Mouse (Mus musculus) heart, adult 2 months (tissue): ENCODE data around the gene Mamdc2.

ENCODE experiments used
- CTCF ChIP-seq: fragments of 200-600 bp; IDR thresholded peaks from 2 replicates; pipeline ENCODE4 v1.8.1; 2022; ENCODE audit warnings: antibody characterized with exemption, mild to moderate bottlenecking, moderate library complexity
- EP300 ChIP-seq: fragments of 200-500 bp; IDR thresholded peaks from 2 replicates; pipeline ENCODE4 v1.6.1; 2011; ENCODE audit warnings: low read depth, low read length, control low read depth; ENCODE audit not compliant: insufficient read depth
- POLR2A ChIP-seq: fragments of 200-500 bp; IDR thresholded peaks from 2 replicates; pipeline ENCODE4 v1.6.1; 2011; ENCODE audit warnings: mild to moderate bottlenecking, low read depth, low read length, control low read depth; ENCODE audit not compliant: insufficient read depth

DNA sequence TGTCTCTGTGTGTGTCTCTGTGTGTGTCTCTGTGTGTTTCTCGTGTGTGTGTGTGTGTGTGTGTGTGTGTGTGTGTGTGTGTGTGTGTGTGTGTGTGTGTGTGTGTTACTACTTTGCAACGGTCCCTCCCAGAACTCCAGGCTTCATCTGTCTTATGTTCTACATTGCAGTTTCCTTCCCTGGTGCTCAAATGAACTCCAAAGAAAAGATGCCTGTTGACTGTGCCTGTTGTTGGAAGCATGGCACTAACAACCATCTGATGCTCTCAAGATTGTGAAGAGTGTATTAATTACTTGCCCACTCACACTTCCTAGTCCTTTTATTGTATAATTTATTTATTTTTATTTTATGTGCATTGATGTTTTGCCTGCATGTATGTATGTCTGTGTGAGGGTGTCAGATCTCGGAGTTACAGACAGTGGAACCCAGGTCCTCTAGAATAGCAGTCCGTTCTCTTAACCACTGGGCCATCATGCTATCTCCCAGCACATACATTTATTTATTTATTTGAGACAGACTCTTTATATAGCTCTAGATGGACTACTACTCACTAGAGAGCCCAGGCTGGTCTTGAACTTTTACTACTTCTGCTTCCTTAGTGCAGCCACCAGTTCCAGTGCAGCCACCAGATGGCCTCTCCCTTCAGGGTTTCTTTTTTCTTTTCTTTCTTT, 174.1 kb downstream of the Mamdc2 start:
- TF ChIP-seq CTCF = no peak
- TF ChIP-seq POLR2A = no peak
- no peak for TF ChIP-seq EP300
